Mouse (Mus musculus) layer of hippocampus, adult 8-10 months (tissue): Measurements from ENCODE around the gene Rnf121. TPM values are rescaled to one million over a fixed set of nuclear protein-coding genes. Genes with fewer than 3 reads are reported as not detected.
A peak's percentile ranks its signal among the peaks of the same experiment; 100 is the strongest.

Source experiments
- DNase-seq, 2 experiments: peaks; one replicate each; pipeline ENCODE4 v3.0.0; 2022; ENCODE audit warnings: low spot score in 2 of 2
- total RNA-seq, 4 experiments: library from RNA; stranded (reverse); gene quantifications; 2 replicates each; pipeline ENCODE4 v1.2.4; 2022

Rnf121 gene
- total RNA-seq, 4 experiments from 2014 or later = 43.4 to 47.0 (median 44.9) TPM

GRCm38 (mm10) chr7:102000296-102000695 lies 65.0 kb downstream of the Rnf121 start:
- no peak for DNase-seq

- no peak for DNase-seq
These were observed 65.7 kb downstream of the Rnf121 start for GRCm38 (mm10) chr7:101999461-102000151.

GRCm38 (mm10) chr7:101998194-101998927 lies 66.9 kb downstream of the Rnf121 start:
- DNase-seq = peak; percentile 74 to 89

GRCm38 (mm10) chr7:101994241-101994640 lies 71.0 kb downstream of the Rnf121 start:
- no peak for DNase-seq

GRCm38 (mm10) chr7:101985081-101985480 lies 80.2 kb downstream of the Rnf121 start:
- DNase-seq = no peak

GRCm38 (mm10) chr7:101982735-101983134 lies 82.5 kb downstream of the Rnf121 start:
- DNase-seq = no peak

DNA sequence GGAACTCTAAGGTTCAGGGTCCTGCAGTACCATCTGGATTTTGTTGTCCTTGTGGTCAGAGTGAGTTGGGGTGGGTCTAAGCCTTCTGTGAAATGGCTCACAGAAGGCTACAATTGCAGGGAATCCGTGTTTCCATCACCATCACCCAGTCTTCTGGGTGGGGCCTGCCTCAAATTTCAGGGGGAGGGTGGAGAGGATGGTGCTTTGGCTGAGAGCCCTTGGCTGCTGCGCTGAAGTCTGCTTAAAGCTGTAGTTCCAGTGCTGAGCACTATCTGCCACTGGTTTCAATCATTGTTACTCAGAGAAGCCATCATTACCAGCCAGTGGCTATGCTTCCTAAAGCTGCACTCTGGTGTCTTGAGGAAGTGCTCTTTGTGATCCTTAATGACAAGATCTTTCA lies 90.8 kb downstream of the Rnf121 start:
- DNase-seq = no peak

- no peak for DNase-seq
These were observed 91.5 kb downstream of the Rnf121 start for GRCm38 (mm10) chr7:101973730-101974129.

GRCm38 (mm10) chr7:101971721-101972120 lies 93.5 kb downstream of the Rnf121 start:
- no peak for DNase-seq

DNA sequence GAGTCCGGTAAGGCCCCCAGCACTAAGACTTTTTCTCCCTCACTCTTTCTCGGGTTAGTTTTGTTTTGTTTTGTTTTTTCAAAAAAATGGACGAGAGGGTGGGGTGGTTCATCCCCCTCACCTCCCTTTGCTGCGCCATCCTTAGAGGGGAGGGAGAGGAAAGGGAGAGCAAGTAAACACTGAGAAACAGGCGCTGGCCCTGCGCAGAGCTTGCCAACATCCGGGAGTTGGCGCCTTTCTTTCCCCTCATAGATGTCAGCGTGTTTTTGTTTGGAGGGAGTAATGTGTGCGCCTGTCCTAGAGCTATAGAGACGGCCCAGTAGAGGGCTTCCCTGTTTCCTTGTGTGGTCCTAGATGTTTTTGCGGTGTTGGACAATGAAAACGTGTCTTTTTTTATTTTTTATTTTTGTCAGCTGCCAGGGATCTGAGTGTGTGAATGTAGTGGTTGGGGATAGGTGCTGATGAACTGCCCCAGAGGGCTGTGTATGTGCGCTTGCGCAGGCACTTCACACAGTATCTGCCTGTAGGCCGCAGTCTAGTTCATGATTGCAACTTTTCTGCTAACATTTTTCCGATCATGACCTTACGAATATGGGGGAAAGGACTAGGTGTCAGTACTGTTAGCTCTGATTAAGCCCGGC lies 94.3 kb downstream of the Rnf121 start:
- DNase-seq = peak; percentile 78 to 80

- peak; percentile 87 to 88 for DNase-seq
These were observed 94.9 kb downstream of the Rnf121 start for GRCm38 (mm10) chr7:101970429-101970775.

DNA sequence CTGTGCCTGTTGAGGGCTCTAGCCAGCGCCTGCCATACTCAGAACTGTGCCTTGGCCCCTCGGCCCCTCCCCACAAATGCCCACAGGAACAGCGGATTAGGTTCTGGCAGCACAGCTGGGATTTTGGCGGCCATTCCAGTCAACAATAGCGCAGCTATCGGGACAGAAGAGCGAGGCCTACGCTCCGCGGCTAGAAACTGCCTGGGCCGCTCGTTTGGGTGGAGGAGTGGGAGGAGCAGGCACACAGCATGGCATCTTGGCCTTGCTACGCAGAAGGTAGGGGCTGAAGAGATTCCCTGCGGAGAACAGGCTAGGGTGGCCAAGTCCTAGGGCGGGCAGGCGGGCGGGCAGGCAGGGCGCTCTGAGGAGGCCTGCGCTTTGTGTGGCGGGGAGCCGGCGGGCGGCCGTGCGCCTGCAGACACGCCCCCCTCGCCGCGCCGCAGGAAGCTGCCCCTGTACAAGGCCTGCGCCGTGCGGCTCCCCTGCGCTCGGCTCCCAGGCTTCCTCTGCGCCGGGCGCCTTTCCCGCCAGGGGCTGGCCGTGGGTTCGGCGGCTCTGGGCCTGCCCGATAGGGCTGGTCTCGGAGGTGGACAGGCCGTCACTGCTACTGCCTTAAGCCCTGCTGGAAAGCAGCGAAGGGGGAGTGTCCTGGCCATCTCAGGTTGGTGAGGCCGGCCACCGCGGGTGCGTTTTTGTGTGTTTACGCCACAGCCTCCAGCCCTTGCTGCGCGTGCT lies 95.4 kb downstream of the Rnf121 start:
- DNase-seq = peak; percentile 76 to 84

Other genes starting within 250 kb of the Rnf121 start
- under 1 TPM in 1 of 4 experiments, not detected in 3; 0.20 TPM for gene Phox2a, start 247.2 kb downstream of the Rnf121 start, total RNA-seq
- 10 to 100 TPM; 29.1 to 38.3 (median 32.4) TPM for gene Inppl1, start 227.2 kb downstream of the Rnf121 start, total RNA-seq
- 1 to 10 TPM in 2 of 4 experiments, not detected in 2; 1.3 to 1.4 TPM for gene Folr2, start 208.3 kb downstream of the Rnf121 start, total RNA-seq
- 10 to 100 TPM; 30.2 to 37.2 (median 35.0) TPM for gene Anapc15, start 201.8 kb downstream of the Rnf121 start, total RNA-seq
- gene Folr1, start 194.7 kb downstream of the Rnf121 start, total RNA-seq = 1 to 10 TPM in 3 of 4 experiments, under 1 TPM in 1; 0.51 to 3.2 (median 1.3) TPM
- 10 to 100 TPM; 77.5 to 94.3 (median 89.8) TPM for gene Lamtor1, start 159.6 kb downstream of the Rnf121 start, total RNA-seq
- under 1 TPM in 1 of 4 experiments, not detected in 3; 0.35 TPM for gene Tomt, start 159.1 kb downstream of the Rnf121 start, total RNA-seq
- 1 to 10 TPM; 5.8 to 7.9 (median 6.1) TPM for gene Lrrc51, start 131.6 kb downstream of the Rnf121 start, total RNA-seq
- 100 to 1,000 TPM in 3 of 4 experiments, 10 to 100 TPM in 1; 99.7 to 129 (median 117) TPM for gene Numa1, start 131.4 kb downstream of the Rnf121 start, total RNA-seq
- gene Il18bp, start 46.8 kb downstream of the Rnf121 start, total RNA-seq = 10 to 100 TPM in 3 of 4 experiments, 1 to 10 TPM in 1; 8.3 to 12.9 (median 11.1) TPM
- 10 to 100 TPM; 25.8 to 37.3 (median 31.9) TPM for gene Xndc1, start within 50 bp of the Rnf121 start, total RNA-seq
- gene Xntrpc, start 244 bp upstream of the Rnf121 start, total RNA-seq = 1 to 10 TPM; 1.7 to 2.8 (median 2.3) TPM
- gene Trpc2, start 17.6 kb upstream of the Rnf121 start, total RNA-seq = 1 to 10 TPM in 3 of 4 experiments, not detected in 1; 1.4 to 2.4 (median 1.8) TPM
- gene Art1, start 36.3 kb upstream of the Rnf121 start, total RNA-seq = not detected
- not detected for gene Art5, start 44.0 kb upstream of the Rnf121 start, total RNA-seq
- gene Chrna10, start 51.4 kb upstream of the Rnf121 start, total RNA-seq = under 1 TPM in 2 of 4 experiments, not detected in 2; 0.16 to 0.25 TPM
- 10 to 100 TPM; 41.6 to 49.2 (median 45.3) TPM for gene Nup98, start 144.7 kb upstream of the Rnf121 start, total RNA-seq
- gene Pgap2, start 144.7 kb upstream of the Rnf121 start, total RNA-seq = 10 to 100 TPM; 29.8 to 36.9 (median 33.5) TPM
- gene Rhog, start 190.6 kb upstream of the Rnf121 start, total RNA-seq = 10 to 100 TPM; 23.5 to 41.9 (median 32.6) TPM
- 10 to 100 TPM; 68.2 to 77.4 (median 69.8) TPM for gene Stim1, start 202.3 kb upstream of the Rnf121 start, total RNA-seq